Mouse (Mus musculus) layer of hippocampus, postnatal 25 days (tissue): ENCODE measurements at regions not wholly inside any gene's neighbourhood (a gene's known extent, or its start where the extent isn't known, plus 50 kb on each side); places are given as distances from the start of the nearest gene placed in this dataset.

Source experiments
- DNase-seq, 2 experiments: peaks; one replicate each; pipeline ENCODE4 v3.0.0; 2022; ENCODE audit warnings: mixed read lengths in 2 of 2, low spot score in 1 of 2; ENCODE audit errors: extremely low spot score in 1 of 2

DNA sequence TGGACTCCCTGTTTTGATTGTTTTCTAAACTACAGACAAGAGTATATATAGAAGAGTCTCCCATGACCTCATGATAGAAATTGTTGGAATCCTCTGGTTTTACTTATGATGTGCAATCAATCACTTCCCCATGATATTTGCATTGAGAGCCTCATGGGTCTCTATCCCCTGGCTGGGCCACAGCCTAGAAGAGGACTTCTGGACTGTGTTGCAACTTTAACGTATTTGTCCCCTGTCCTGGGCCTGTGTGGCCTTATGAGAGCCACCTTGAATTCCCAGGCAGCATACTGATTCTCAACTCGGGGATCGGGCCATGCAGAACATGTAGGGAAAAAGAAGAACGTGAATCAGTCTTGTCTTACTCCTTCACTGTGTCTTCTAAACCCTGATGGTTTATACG lies 676.3 kb upstream of the Cited2 start:
- no peak for DNase-seq

DNA sequence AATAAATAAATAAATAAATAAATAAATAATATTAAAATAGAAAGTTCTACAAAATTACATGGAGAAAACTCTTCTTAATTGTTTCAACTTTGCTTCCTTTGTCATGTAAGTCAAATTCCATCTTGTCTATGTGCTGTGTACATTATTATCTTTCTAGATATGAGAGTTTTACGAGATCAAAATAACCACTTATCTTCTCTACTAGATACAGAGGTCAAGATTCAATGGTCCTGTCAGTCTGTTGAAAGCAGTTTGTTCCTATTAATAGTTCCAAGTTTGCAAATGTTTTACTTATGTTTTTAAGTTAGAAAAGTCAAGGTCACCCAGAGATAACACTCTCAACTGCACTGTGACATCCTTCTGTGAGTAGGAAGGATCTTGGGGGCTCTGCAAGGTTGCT lies 650.1 kb upstream of the Cited2 start:
- no peak for DNase-seq

DNA sequence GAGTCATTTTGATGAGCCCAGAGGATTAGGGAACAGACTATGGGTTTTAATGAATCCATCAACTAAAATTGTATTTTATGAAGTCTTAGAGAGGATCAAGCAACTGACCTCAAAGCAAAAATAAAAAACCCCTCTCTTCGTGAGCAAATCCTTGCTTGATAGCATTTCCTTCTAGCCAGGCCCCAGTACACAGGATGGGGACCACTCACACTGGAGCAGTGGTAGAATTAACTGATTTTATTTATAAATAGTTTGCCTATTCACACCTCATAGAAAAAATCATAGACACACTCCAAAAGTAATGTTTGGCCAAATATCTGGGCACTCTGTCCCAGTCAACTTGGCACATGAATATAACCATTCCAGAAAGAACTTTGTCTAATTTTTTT lies 649.0 kb upstream of the Cited2 start:
- DNase-seq: no peak

DNA sequence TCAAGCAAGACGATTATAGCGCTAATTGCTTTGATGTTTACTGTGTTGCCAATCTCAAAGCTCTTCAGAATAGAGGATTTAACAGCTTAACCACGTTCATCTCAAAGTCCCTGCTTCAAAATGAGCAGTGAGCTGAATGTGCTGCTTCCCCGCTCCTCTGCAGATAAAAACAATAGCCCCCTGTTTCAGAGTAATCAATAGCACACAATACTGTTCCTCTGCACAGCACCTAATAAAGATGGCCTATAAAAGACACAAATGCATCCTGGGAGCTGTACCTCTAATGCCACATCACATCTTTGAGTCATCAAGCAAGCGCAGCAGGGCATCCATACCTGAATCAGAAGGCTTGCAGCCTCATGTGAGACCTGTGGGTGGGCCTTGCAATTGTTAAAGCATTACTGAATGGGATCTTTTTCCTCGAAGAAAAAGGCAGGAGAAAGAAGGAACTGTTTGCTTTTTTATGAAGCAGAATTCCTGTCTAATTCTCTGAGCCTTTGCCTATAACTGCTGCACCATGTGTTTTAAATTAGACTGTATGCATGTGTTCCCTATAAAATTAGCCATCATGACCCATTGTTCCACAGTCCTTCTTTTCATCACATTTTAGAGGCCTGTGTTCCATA lies 648.5 kb upstream of the Cited2 start:
- DNase-seq: no peak

DNA sequence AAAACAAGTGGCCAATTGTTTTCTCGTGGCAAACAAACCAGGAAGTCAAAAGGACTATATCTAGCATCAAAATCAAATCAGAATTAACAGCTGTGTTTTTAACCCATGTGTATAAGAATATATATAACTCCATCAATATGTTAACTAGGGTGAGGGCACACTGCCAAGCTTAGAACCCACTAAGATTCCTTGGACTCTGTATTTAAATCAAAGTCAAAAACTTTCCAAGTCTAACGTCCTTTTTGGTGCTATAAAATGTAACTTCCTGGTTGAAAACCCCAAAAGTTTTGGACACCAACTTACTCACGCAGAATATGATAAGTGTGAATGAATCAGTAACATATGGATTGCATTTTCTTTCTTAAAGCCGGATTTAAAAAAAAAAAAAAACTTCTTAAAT lies 647.9 kb upstream of the Cited2 start:
- no peak for DNase-seq

DNA sequence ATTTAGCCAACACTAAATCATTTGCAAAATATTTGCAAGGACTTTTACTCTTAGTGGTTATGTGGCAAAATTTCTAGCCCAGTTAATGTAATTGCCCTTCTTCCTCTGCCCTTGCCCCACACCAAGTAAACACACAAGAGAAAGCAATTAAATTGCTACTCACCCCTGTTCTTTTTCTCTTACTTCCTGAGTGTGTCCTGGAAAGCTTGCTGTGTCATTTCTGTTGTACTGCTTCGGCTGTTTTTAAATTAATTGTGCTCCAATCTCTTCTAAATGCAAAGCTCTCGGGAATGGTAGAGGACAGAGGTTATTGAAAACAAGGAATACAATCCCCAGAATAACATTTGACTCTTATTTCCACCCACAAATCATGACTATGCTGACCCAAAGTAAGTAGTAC lies 647.4 kb upstream of the Cited2 start:
- DNase-seq: no peak

DNA sequence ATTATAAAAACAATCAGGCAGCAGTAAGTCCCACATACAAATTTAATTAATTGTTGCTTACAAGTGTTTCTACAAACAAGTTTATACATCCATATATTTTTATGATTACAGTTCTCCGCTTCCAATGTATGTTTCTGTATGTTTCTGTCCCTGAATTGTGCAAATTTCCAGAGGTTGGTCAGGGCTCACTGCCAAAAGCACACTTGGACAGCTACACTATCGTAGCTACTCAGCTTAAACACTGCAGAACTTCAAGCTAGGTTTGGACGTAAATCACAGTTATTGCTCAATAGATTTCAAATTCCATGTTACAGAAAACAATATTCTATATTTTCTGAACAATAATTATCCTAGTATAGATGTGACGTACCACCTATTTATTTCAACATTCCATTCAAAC lies 646.8 kb upstream of the Cited2 start:
- DNase-seq: no peak

DNA sequence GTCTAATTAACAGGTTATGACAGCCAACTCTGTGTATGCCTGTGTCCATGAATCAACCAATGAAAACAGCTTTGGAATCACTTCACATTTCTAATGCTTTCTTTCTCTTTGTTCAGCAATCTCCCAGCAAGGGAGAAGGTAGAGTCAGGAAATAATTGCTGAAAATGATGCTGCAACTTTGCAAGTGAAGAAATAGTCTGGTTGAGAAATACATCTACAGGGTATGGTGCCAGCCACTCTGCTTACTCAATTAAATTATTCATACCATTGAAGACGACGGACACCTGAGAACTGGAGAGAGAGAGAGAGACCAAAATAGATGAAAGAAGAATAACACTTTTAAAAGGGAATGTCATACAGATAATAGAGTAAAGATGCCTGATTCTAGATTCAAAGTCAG lies 645.4 kb upstream of the Cited2 start:
- no peak for DNase-seq

DNA sequence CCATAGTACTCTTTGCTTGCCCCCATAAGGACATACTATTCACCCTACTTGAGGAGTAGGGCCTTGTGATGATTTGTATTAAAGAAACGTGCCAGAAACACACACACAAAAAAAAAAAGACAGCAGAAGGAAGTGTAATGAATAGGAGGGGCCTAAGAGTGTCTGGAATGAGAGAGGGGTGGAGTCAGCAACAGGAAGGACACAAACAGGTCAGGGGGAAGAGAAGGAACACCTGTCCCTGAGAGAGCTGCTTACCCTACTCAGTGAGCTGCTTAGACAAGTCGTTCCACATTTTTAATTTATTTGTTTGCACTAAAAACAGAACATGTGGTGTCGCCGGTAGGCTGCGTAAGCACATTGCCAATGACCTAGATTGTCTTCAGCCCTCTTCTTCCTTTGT lies 642.2 kb upstream of the Cited2 start:
- DNase-seq: no peak

DNA sequence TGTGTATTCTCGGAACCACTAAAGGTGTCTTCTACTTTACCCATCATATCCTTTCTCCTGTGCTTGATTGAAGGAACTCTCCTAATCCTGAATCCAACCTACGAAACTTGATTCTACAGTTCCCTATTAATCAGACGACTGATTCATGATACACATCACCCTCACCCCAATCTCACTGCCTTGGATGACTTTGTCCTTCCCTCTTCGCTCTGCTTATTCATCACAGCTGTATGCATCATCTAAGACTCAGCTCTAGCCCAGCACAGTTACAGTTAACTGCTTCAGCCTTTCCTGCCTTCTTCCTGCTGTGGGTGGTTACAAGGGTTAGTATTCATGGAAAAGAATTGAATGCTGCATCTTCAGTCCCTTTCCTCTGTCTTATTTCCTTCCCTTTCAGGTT lies 640.1 kb upstream of the Cited2 start:
- no peak for DNase-seq

DNA sequence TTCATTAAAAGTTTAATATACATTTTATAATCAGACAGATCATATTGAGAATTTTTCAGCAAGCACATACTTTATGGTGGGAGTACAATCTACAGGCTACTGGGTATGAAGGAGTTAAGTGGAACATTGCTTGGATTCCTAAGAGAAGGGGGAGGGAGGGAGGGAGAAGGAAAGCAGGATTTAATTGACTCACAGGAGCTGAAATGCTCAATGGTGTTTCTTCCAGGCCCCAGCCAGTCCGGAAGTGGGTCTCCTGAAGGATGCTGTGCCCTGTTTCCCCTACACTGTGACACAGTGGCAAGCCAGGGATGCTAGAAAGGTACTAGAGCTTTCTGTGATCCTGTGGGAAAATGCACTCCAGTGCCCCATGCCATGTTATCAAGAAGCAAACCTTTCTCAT lies 621.0 kb upstream of the Cited2 start:
- DNase-seq: no peak

DNA sequence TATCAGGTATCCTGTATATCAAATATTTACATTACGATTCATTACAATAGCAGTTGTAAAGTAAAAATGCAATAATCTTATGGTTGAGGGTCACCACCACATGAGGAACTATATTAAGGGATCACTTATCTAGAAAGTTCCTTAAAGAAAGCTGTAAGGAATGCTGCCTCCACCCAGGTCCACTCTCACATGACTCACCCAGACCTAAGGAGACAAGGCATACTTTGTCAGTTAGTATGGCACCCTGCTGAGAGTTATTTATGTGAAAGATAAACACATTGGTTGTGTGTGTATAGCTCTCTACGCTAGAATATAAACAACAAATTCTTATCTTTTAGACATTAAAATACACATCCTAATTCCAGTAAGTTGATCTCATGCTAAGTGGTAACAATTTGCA lies 619.6 kb upstream of the Cited2 start:
- no peak for DNase-seq

DNA sequence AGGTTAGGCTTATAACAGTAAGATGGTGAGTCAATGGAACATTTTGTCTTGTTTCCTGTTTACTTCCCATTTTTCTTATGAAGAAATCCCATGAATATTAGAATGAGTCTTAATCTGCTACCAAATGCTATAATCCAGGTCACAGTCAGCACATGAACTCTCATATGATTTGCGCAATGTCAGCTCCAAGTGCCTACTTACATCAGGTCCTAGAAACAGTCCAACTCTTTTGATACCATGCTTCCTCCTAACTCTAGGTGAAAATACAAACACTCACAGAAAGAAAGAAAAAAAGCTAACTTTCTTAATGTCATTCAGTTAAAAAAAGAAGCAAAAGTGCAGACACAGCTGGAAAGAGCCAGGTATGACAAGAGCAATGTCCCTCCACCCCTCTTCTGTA lies 616.2 kb upstream of the Cited2 start:
- no peak for DNase-seq

DNA sequence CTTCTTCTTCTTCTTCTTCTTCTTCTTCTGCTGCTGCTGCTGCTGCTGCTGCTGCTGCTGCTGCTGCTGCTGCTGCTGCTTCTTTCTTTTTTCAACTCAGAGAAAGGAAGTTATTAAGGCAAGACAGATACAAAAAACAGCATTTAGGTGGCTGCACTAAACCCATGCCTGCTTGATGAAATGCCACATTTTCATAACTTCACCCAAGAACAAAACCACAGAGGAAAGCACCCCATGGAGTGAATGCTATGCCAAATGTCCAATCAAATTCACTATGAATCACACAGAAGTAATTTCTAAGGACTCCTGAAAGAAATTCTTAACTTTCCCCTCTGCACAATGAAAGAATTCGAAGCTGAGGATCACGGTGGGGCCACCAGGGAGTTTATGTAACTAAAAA lies 611.9 kb upstream of the Cited2 start:
- no peak for DNase-seq

DNA sequence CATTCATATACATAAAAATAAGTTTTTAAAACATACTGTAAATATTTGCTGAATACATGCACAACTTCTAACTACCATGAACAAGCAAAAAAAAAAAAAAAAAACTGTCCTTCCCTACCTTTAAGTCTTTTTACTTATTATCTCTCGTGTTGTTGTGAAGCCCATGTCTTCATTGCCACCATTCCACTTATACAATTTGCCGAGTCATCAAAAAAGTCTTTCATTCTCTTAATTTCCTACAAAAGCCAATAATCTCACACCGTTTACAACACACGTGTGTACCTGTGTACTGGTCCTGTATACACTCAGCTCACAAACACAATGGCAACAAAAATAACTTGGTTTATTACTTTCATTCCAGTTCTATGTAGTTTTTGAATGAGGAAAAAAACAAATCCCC lies 608.2 kb upstream of the Cited2 start:
- DNase-seq: no peak

DNA sequence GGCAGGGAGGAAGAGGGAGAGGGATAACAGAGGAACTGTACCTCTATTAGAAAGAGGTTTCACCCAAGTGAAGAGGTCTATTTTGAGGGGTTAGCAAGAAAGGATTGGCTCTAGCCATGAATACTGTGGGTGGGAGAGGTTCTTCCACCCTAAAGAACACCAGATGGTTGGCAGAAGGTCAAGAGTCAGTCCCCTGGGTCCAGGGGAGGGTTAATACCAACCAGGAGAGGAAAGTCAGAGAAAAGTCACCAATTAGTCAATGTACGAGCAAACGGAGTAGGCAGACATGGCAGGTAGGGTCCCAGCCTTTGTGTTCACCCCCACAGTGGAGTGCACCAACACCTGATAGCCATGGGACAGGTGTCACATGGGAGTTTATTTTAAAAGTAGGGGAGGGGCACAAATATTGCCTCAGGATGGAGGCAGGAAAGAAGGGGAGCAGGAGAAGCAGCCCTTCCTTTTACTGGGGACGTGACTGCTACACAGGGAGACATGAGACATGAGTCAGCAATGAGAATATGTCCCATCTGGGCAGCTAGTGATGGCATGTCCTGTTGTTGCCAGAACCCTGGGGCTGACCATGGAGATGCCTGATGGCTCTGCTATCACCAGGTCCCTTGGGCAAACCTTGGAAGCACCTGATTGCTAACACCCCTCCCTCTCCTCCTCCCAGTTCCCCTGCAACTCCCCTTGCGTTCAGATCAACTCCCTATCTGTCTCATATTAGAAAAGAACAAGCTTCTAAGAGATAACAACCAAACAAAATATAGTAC lies 593.4 kb upstream of the Cited2 start:
- DNase-seq: no peak

DNA sequence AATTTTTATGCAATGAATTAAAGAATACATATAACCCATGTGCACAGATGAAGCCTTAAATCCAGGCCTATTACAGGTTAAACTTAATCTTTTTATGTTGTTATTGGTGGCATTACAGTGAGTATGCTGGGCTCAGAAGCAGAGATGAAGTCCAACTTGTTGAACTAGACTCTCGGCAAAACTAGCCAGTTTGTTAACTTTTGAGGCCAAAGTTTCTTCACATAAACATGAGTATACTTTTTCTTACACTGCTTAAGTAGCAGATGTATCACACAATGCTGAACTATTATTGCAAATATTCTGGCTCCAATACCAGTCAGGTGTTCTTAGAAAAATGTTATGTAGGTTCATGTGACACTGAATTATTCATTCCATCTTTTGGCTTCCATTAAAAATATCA lies 592.4 kb upstream of the Cited2 start:
- no peak for DNase-seq

DNA sequence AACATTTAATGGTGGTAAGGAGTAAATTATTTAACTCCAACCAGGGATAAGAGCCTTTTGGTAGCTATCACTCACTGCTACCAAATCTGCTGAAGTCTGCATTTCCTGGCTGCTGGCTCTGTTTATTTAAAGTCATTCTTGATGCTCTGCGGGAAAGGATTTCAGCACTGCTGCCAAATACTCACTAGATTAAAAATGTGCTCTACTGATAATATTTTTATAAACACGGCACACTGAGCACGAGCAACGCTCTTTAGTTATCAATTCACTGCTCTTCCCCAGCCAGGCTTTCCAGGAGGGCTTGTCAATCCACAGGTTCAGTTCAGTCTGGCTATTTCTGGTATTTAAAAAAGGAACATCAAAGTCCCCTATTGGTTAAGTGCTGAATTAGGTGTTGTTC lies 591.3 kb upstream of the Cited2 start:
- DNase-seq: no peak

DNA sequence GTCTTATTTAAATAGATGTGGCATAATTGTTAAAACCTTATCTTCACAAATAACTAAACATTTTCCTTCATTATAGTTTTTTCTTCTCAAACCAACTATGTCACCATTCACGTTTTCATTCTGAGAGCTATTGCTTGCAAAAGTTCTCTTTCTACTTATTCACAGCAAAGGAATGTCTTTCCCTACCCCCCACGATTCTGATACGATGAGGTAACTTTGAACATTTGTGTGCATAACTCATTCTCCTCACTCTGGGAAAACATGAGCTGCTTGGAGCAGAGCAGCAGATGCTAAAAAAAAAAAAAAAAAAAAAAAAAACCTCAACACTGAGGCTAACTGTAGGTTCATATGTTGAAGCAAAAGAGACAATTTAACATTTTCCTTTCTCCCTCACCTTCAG lies 547.6 kb upstream of the Cited2 start:
- no peak for DNase-seq

DNA sequence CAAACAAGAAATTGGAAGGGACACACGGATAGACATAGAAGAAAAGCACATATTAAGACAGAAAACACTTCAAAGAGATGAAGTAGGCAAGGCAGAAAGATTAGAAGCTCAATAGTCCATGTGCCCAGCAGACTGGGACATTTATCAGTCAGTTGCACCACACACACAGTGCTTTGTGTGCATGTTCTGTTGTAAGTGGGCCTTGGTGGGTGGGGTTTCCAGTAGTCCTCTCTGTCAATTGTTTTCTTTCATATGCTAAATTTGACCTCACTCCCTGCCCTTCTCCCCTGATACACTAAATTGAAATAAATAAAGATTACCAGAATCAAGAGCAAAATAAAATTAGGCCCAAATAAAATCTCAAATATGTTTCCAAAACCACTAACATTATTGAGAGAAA lies 546.0 kb upstream of the Cited2 start:
- DNase-seq: no peak

DNA sequence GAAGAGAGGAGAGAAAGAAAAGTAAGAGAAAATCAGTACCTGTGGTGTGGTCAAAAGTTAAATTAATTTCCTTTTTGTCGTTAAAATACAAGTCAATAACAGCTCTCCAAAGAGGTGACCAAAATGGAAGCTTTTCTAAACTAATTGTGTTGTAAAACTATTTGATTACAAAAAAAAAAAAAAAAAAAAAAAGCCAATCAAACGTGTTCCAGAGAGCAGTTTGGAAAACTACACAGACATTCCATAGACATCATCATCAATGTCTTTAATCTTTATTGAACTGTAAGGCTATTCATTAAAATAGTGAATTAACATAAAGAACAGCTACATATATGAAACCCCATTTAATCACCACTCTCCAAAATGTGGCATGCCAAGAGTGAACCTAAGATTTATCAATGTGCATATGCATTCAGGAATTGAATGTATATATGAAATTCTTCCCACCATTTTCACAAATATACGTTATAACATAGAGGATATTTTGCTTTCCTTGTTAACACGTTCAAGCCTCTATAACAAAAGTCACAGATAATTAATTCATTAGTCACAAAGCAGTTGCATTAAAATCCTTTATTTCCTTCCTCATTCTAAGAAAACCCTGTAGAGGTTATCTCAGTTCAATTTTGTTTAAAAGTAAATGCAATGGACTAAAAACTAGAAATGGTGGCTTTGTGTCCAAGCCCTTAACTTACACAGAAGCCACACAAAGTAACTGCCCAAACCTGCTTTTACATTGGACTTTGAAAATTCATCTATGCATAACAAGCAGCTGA lies 545.3 kb upstream of the Cited2 start:
- DNase-seq: no peak

DNA sequence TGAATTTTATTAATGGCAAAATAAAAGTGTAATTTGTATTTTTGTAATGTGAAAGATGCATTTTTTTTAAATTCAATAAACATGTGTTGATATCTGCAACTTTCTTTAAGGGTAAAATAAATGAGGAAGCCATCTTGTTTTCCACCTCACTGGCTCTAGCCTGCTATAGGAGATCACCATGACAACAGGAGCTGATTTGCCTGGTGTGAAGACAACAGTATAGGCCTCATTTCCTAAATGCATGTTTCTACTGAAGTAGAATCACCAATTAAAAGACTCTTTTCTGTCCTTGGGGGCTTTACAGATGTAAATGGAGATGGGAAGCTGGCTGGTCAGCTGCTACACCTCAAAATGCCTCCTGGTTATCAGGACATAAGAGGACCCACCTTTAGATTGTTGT lies 544.4 kb upstream of the Cited2 start:
- no peak for DNase-seq
